Mouse (Mus musculus) c-Kit-positive CD71-positive TER-119-negative erythroid progenitor cells, embryonic 14.5 days (primary cell): ENCODE measurements around the gene Ift57.

Experiments used
- DNase-seq: peaks from one replicate; pipeline ENCODE4 v3.0.0-alpha.2; 2013; ENCODE audit warnings: low read depth

Ift57 gene

GRCm38 (mm10) chr16:49698620-49699525, at the start of gene Ift57:
TSS of gene Ift57 (plus strand) at chr16:49699233.
- peak; percentile 98 for DNase-seq

GRCm38 (mm10) chr16:49657182-49657581, 41.9 kb upstream of the Ift57 start:
- DNase-seq = no peak

- DNase-seq = no peak
Observed at GRCm38 (mm10) chr16:49658029-49658428, 41.0 kb upstream of the Ift57 start.

GRCm38 (mm10) chr16:49659131-49659530, 39.9 kb upstream of the Ift57 start:
- DNase-seq = no peak

GRCm38 (mm10) chr16:49660111-49660510, 38.9 kb upstream of the Ift57 start:
- DNase-seq = no peak

GRCm38 (mm10) chr16:49662201-49662600, 36.8 kb upstream of the Ift57 start:
- no peak for DNase-seq

- DNase-seq = no peak
Observed at GRCm38 (mm10) chr16:49664677-49665076, 34.4 kb upstream of the Ift57 start.

GRCm38 (mm10) chr16:49679666-49680065, 19.4 kb upstream of the Ift57 start:
- no peak for DNase-seq

- DNase-seq = no peak
Observed at GRCm38 (mm10) chr16:49684961-49685360, 14.1 kb upstream of the Ift57 start.

- DNase-seq = no peak
Observed at GRCm38 (mm10) chr16:49699821-49700220, 788 bp downstream of the Ift57 start.

- no peak for DNase-seq
Observed at GRCm38 (mm10) chr16:49708074-49708473, 9.0 kb downstream of the Ift57 start.

- DNase-seq = no peak
Observed at GRCm38 (mm10) chr16:49710188-49710587, 11.2 kb downstream of the Ift57 start.

GRCm38 (mm10) chr16:49713302-49713701, 14.3 kb downstream of the Ift57 start:
- no peak for DNase-seq

- DNase-seq = no peak
Observed at GRCm38 (mm10) chr16:49720671-49721070, 21.6 kb downstream of the Ift57 start.

- DNase-seq = no peak
Observed at GRCm38 (mm10) chr16:49721678-49722077, 22.6 kb downstream of the Ift57 start.

- no peak for DNase-seq
Observed at GRCm38 (mm10) chr16:49723222-49723621, 24.2 kb downstream of the Ift57 start.

- no peak for DNase-seq
Observed at GRCm38 (mm10) chr16:49724232-49724631, 25.2 kb downstream of the Ift57 start.

GRCm38 (mm10) chr16:49724931-49725330, 25.9 kb downstream of the Ift57 start:
- no peak for DNase-seq

- DNase-seq = no peak
Observed at GRCm38 (mm10) chr16:49725446-49725845, 26.4 kb downstream of the Ift57 start.

GRCm38 (mm10) chr16:49726216-49726615, 27.2 kb downstream of the Ift57 start:
- no peak for DNase-seq

- peak; percentile 11 for DNase-seq
Observed at GRCm38 (mm10) chr16:49726761-49727160, 27.7 kb downstream of the Ift57 start.

GRCm38 (mm10) chr16:49736536-49736935, 37.5 kb downstream of the Ift57 start:
- DNase-seq = no peak

- no peak for DNase-seq
Observed at GRCm38 (mm10) chr16:49747360-49747759, 48.3 kb downstream of the Ift57 start.

- no peak for DNase-seq
Observed at GRCm38 (mm10) chr16:49752906-49753305, 53.9 kb downstream of the Ift57 start.
